Mouse (Mus musculus) lung, postnatal 10 days (tissue): ENCODE measurements around the gene C1qtnf7.

Experiments used
- DNase-seq: peaks from one replicate; pipeline ENCODE4 v3.0.0; 2021

The C1qtnf7 gene

DNA sequence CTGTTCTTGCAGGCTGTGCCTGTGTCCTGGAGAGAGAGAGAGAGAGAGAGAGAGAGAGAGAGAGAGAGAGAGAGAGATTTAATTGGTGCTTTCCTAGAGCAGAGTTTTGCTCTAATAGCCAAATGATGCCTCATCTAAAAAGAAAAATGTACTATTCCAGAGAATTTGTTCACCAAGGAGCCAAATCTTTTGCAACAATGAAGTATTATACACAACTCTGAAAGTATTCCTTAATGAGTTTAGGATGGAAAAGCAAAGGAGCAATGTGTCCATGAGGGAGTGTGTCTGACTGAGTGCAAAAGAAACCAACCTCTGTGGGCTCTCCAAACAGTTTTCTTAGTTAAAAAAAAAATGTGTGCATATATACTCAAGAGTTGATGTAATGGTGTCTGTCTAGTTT lies 24.5 kb downstream of the C1qtnf7 start:
- DNase-seq: no peak

DNA sequence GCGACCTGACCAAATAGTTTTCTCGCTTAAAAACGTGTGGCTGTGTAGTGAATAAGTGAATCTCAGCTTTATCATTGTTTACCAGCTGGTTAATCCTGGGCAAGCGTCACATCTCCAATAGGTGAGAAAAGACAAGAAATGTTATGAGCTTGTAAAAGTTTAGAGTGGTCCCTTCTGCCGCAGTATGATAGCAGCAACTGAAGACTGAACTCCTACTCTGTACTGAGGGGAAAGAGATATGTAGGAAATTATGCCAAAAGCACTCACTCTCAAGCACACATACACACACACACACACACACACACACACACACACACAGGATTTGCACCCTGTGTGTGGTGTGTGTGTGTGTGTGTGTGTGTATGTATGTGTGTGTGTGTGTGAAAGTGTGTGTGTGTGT lies 26.2 kb downstream of the C1qtnf7 start:
- no peak for DNase-seq

DNA sequence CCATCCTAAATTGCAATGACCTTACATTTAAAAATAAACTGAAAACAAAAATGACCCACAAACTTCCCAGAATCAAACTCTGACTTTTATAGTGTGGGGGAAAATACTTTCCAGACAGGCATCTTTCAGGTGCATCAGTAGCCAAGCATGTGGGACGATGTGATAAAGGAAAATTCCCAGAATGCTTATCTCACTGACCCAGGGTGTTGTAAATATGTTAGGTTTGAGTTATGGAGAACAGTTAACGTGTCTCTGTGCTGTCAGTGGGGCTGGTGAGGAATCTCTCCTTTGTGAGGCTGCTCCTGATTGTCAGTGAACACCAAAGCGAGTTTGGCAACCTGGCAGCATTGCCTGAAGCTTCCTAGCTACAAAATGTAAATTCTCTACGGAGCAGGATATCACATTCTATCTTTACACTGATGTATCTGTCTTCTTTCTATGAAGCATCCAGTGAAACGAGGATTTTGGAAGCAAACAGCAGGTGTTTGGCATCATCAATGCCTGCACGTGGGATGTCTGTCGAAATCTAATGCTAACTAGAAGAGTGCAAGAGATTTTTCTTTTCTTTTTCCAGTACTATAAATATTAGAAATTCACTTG lies 27.0 kb downstream of the C1qtnf7 start:
- no peak for DNase-seq

DNA sequence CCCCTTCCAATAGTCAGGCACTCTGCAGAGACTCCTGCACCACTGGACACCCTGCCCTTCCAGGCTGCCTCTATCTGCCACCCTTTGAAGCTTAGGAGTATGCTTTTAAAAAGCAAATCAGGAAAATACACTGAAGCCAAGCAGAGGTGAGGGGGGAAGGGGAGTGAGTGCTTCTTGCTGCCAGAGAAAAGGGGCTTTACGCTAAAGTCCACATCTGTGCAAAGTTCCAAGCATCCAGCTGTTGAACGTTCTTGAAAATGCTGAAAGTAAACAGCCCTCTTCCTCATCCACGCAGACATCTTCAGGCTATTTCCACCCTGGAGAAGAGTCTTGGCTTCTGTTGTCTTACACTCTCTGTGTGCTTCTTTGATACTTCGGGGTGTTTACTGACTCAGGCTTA lies 34.6 kb downstream of the C1qtnf7 start:
- DNase-seq: no peak

DNA sequence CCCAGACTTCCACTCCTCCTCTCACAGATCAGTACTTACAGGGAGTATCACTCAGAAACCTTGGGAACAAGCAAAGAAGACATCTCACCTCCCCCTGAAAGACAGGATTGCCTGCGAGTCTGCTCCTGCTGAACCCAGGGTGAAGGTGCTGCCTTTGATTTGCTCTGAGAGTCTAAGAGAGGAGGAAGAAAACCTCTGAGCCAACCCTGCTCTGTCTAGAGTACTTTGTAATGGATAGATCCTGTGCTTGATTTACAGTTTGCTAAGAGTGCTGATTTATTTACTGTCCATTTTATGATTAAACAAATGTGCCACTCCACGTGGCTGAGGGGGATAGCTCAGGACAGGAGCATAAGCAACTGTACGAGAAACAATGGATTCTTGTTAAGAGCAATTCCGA lies 35.1 kb downstream of the C1qtnf7 start:
- DNase-seq: no peak

DNA sequence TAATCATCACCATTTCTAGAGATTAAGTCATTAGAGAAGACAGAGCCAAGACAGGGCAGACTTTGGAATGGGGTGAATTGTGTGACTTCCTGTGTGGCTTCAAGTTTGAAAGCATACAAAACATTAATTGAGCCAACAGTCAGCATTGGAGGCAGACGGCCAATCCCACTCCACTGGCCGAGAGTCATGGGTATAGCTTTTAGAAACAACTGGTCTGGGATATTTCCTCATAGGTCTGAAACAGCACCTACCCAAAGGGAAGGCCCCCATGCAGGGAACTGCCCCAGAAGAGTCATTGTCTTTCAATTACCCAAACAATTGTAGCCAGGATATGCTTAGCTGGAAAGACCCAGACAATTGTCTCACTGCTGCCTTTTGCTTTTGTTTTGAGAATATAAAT lies 39.5 kb downstream of the C1qtnf7 start:
- peak; percentile 75 for DNase-seq

DNA sequence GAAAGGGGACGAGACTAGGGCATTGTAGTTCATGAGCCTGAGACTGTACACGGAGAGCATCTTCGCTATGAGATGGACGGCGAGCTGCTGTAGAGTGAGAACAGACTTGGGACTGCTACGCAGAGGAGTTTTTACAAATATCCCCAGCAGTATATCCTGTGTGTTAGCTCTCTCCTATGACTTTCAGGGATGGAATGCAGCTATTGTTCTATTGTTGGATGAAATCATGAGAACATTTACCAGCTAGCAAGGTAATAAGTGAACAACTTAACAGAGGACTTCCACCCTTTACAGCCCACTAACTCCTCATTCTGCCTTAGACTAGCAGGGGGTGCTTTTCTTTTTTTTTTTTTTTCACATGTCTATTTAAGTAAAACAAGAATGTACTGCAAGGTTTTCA lies 40.1 kb downstream of the C1qtnf7 start:
- no peak for DNase-seq

DNA sequence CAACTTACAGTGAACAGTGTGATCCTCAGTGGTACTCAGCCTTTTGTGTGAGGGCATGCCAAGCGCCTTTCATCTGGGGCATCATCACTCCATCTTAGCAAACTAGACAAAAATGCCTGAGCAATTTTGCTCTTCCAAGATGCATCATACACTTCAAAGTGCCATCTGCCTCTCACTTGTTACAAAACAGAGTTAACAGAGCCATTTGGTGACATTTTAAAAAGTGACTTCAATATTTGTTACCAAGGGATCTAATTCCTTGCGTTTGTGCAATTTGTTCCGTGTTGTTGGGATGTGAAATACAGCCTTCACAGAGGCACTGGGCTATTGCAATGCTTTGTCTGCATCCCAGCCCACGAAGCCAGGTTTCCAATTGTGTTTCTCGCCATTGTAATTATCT lies 42.1 kb downstream of the C1qtnf7 start:
- DNase-seq: no peak

DNA sequence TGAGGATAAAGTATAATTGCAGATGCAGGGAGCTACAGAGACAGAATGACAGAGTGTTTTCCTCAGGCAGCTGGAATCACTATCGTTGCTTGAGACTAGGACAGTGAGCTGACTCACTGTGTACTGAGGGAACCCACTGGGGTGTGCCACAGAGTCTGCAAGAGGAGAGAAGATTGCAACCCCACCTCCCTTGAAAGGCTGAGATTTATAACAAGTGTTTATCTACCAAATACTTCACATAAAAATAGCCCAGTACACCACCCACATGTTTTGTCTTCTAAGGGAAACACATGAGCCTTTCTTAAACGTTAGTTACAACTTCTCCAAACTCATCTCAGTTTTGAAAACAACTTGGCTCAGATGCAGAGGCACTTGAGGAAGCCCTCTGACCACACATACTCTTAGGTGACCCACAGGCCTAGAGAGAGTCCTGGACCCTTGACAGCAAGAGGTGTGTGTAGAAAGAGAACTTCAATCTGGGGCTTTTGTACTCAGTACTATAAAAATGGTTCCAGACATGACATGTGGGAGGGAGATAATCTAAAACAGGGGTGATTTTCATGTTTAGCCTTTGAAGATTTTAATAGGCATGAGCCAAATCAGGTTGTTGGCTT lies 46.4 kb downstream of the C1qtnf7 start:
- DNase-seq: peak; percentile 71

DNA sequence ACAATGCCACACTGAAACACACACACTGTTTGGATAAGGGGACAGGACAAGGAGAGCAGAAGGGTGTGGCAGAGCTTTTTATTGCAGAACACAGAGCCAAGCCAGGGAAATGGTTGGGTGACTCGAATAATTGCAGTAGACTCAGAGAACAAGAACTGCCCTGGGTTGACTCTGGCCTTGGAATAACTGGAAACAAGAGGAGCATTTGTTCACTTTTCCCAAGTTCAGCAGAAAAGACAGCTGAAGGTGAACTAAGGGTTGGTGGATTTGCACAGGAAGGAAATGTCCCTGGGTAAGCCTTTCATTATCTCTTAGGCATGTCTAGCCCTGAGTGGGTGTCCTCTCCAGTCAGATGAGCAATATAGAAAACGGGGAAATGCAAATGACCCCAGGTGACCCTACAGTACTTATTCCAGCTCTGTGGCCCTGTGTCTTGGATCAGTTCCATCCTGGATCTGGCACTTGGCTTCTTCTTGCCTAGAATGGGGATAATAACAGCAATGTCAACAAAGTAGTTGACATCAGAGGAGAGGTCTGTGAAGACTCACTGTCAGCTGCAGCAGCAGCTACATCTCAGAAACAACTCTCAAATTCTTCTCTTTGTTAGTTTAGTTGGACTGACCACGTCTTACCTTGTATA lies 54.5 kb downstream of the C1qtnf7 start:
- DNase-seq: peak; percentile 56

DNA sequence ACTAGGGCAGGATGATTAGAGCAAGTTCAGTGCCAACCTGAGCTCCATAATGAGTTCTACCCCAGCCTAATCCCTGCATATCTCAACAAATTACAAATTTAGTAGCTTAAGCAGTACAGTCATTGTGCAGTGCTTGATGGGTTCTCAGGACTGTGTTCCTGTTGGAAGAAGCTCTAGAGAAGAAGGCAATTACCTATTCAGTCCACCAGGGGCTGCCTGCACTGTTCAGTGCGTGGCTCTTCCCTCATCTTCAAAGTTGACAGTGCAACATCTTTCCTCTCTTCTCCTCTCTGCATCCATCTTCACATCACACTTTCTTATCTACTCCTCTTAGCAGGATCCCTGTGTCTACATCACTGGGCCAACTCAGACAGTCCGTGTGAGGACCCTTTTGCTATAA lies 67.5 kb downstream of the C1qtnf7 start:
- peak; percentile 56 for DNase-seq

DNA sequence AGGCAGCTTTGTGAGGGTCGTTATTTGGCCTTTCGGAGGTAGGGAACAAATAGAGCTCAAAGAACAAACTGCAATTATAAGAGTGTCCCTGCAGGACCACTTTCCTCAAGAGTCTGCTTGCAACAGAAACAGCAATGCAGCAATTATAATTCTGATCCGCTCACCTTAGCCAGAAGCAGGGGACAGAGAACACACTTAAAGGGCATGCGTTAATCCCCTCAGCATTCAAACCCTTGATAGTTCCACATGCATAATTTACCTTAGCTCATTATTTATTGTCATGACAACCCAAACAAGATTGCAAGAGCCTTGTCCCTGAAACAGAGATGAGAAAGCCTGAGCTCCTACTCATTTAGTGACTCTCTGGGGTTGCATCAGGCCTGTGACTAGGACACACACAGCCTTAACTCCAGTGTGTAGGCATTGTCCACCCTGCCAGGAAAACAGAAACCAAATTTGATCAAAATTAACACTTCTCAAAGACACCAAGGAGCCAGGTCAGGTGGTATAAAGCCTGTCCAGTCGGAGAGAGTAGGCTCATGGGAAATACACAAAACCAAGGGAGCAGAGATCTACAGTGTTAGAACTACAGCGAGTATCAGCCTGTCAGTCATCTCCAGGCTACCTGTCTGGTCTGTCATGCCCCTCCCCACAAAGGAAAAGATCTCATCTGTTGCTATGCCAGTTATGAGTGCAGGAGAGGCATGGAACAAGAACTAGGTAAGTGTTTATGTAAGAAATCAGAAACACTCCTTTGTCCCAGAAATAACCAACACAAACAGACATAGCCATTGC lies 68.2 kb downstream of the C1qtnf7 start:
- no peak for DNase-seq

DNA sequence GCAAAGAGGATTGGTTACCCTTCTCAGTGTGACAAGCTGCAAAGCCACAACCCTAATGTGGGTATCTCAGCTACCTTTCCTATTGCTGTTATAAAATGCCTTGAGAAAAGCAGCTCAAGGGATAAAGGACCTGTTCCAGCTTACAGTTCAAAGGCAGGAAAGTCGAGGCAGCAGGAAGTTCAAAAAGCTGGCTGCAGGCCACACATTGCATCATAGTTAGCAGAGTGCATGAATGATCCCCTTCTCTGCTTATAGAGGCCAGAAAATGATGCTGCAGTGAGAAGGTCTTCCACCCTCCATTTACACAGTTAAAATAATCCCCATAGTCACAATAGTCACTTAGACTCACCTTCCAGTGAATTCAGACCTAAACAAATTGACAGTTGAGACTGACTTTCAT lies 69.1 kb downstream of the C1qtnf7 start:
- peak; percentile 17 for DNase-seq

DNA sequence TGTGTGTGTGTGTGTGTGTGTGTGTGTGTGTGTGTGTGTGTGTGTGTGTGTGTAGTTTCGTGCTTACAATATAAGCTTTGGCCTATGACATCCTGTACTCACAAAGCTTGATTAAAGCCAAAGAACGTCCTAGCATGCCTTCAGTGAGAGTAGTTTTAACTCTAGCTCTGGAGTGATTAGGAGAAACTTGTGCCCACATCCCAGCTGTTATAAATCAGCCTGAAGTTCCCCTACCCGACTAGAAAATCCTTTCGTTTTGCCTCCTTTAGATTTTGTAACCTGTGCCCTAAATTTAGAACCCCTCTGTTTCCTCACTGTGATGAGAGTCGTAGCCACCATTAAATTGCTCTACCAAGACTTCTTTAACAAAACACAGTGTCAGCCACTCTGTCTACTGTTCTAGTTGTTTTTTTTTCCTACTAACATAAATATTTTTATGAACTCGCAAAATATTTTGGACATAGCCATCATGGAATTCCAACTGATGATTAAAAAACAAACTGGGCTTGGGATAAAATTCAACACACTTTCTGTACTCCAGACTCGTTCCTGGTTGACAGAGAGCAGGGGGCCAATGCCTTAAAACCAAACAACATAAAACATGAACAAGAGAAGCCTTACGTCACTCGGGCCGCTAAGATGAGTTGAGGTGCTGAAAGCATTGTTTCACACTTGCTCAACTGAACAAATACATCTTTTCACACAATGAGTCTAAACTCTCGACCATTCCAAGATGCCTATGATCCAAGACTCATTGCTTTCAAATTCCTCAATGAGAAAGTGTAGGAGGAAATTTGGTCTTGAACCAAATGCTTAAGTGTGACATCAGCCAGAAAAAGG lies 70.3 kb downstream of the C1qtnf7 start:
- peak; percentile 44 for DNase-seq

DNA sequence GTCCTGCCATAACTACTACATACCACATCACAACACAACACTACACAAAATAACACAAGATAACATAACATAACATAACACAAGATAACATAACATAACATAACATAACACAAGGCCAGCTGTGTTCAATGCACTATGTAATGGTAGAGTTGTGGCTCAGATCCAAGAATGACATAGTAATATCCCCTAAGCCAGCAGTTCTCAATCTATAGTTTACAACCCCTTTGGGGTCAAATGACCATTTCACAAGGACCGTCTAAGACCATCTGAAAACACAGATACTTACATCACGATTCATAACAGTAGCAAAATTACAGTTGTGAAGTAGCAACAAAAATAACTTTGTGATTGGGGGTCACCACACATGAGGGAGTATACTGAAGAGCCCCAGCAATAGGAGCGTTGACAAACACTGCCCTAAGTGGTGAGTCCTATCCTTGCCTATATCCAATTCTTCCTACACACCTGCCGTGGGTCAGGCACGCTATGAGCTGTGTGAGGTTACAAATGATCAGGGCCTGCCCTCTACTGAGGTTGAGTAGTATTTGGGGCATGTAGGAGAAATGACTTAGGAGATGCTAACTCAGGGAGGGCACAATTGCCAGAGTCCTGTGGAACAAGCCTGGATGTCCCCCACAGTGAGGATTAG lies 73.6 kb downstream of the C1qtnf7 start:
- no peak for DNase-seq

DNA sequence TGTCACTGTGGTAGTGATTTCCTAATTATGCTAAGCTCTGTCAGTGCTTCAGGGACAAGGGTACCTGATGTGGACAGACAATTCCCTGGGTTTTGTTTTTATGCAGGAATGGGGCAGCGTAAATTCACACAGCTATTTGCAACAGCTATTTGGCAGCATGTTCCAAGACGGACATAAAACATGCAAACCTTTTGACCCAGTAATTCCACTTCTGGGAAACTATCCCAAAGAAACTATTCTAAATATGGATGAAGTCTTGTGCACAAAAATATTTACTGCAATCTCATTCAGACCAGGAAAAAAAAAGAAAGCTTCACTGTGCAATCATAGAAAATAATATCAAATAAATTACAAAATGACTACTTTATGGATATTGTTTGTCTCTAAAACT lies 74.1 kb downstream of the C1qtnf7 start:
- DNase-seq: no peak

DNA sequence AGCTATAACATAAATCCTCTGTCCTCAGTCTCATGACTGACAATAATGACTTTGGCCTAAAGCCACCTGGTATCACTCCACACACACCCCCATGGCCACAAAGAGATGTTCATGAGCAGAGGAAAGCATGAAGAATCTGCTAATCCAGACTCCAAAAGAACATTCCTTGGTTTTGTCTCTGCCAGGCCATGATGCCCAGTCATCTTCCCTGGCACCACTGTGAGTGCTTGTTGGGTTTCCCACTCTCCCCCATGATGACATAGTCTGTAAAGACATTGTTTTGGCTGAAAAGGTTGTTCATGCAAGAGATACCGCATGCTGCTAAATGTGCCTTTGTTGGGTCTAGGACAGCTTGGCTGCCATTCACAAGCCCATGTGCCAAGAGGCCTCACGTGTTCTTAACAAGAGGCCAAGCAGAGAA lies 75.0 kb downstream of the C1qtnf7 start:
- peak; percentile 68 for DNase-seq

DNA sequence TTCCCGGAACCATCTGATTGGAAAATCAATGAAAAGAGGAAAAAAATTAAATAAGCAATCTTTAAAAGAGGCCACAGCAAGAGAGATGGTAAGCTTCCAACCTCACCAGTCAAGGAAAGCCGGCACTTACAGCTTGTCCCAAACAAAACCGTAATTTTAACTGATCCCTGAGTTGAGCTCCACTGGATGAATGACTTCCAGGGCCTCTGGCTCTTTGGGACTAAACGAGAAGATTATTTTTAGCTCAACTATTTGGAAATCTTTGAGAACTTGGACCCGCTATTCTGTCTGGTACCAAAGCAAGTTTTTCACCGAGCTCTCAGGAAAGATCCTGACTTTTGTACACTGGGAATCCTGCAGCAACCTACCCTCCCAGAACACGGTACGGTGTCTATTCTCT lies 86.3 kb downstream of the C1qtnf7 start:
- no peak for DNase-seq

DNA sequence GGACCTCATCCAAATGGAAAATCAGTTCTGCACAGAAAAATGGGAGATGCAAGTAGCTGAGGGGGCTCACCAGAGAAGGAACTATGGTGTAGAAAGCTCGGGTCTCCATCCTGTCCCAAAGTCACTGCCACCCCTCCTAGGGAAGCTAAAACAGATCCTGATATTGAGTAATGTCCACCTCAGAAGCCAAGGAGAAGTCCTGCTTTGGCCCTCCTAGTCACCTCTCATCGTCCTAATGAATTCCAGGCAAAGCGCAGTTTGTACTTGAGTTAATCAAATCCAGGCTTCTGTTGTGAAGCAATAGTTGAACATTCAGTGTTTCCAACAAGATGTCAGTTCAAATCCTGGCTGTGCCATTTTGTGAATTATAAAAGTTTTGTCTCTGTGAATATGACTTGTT lies 87.2 kb downstream of the C1qtnf7 start:
- DNase-seq: no peak

DNA sequence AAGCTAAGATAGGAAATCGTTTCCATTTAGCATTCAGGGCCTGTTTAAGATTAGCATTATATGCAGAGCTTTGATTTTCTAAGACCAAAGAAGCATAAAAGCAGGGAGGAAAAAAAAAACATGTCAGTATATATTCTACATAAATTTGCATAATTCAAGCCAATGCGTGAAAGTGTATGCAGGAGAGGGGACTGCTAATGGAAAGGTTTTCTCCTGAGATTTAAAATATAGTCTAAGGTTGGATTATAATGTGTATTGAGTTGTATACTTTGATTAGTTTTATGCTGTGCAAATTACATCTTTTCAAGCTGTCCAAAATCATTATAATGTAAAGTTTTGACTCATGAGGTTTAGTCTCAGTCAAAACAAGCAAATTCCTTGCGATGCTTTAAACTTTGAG lies 88.2 kb downstream of the C1qtnf7 start:
- no peak for DNase-seq

DNA sequence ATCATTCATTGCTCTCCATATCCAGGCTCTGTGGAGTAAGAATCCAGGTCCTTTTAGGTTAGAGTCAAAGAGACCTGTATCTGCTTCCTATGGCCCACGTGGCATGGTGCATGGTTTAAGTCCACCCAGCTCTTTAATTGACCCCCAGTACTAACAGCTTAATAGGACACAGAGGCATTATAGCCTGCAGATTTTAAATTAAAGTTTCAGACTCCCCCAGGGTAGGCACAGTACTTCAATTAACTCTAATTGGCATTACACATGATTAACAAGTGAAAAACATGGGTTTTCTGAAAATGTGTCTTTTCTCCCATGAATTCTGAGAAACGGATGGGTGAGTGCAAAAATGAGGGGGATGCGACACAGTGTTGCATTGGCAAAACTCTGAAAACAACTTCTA lies 92.7 kb downstream of the C1qtnf7 start:
- no peak for DNase-seq

DNA sequence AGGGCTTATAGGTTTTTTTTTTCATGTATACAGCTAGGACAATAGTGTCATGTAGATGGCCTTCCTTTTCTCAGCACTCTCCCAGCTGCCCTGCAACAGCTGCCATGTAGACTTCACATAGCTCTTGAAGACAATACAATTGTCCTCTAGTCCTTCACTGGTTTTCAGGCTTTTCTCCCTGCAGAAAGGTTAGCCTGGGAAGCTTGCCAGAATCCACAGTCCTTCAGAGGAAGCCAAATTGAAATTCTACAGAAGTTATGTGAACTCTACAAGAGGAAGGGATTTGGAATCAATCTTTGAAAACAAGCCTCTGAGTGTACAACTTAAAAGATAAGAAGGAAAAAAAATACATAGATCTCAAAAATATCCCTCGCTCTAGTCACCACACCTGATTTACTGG lies 94.4 kb downstream of the C1qtnf7 start:
- no peak for DNase-seq
